In the genomic region with DNA sequence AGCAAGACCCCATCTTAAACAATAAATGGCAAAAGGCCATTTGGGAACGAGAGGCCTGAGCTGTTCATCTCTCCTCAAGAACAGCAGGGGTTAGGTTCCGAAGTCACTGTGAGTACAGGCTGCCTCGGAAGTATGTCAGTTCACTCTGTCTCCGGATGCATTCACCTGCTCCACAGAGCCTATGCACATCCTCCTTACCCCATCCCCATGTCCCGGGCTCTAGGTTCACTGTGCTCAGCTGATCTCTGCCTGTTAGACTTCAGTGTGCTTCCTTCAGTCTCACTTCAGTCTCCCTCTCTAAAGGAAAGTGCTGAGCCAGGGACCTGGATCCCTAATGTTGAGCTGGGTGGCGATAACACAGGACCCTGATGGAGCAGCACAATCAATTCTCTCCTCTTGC, we compare ENCODE assay signal across 17 mouse cellular contexts.
"Had no signal": no experiment of that assay in that cellular context is flagged by ENCODE, and none has a peak within 500 bp of the region (broad histone marks: within the 10 kb centered on the region; RNA-seq: fewer than 3 reads in every experiment).

No protein-coding gene starts in this region.

- H3K9me3 ChIP-seq: limb, embryonic 10.5 days; limb, embryonic 13.5 days; liver, embryonic 12.5 days; liver, embryonic 15.5 days had no signal

- H3K4me3 ChIP-seq: layer of hippocampus, adult 2 months; limb, embryonic 10.5 days; limb, embryonic 13.5 days; liver, embryonic 12.5 days; liver, embryonic 15.5 days had no signal

- H3K27ac ChIP-seq: layer of hippocampus, adult 2 months; limb, embryonic 10.5 days; limb, embryonic 13.5 days; liver, embryonic 12.5 days; liver, embryonic 15.5 days; macrophage had no signal

- DNase-seq: kidney, adult 18-20 months; kidney, adult 9 months; kidney, postnatal 25 days; layer of hippocampus, adult 9-11 months; liver; lung, adult 18-20 months; midbrain, embryonic 14.5 days; thymus, adult 18-20 months; thymus, postnatal 36 days had no signal

- H3K27me3 ChIP-seq: limb, embryonic 13.5 days; liver, embryonic 12.5 days; liver, embryonic 15.5 days had no signal

- ATAC-seq: intestine, embryonic 16.5 days; liver, embryonic 12.5 days had no signal

- H3K4me2 ChIP-seq: limb, embryonic 13.5 days; liver, embryonic 12.5 days; liver, embryonic 15.5 days; midbrain, embryonic 11.5 days had no signal

- H3K4me1 ChIP-seq: limb, embryonic 10.5 days had no signal

- H3K9ac ChIP-seq: limb, embryonic 13.5 days; liver, embryonic 12.5 days; liver, embryonic 15.5 days had no signal
